Mouse (Mus musculus) limb, embryonic 11.5 days (tissue): ENCODE measurements at regions not wholly inside any gene's neighbourhood (a gene's known extent, or its start where the extent isn't known, plus 50 kb on each side); places are given as distances from the start of the nearest gene placed in this dataset.

ENCODE experiments used
- ATAC-seq: fragments of 200-750 bp; cut with Nextera tagmentation; 2 replicates; pipeline ENCODE4 v1.8.0; 2017; ENCODE audit warnings: low read depth; ENCODE audit not compliant: insufficient number of reproducible peaks, low FRiP score, low TSS enrichment
- DNase-seq: peaks from one replicate; pipeline ENCODE4 v3.0.0-alpha.2; 2015; ENCODE audit warnings: low spot score
- H3K27ac ChIP-seq: fragments of 300-500 bp; sonication (generic); replicated peaks from 2 replicates; pipeline ENCODE4 v1.5.1; 2014; ENCODE audit warnings: low read depth, mild to moderate bottlenecking, low read length
- H3K27me3 ChIP-seq: fragments of 300-500 bp; sonication (generic); 2 replicates; pipeline ENCODE4 v1.6.1; 2014; ENCODE audit warnings: mild to moderate bottlenecking, low read length, mixed read lengths; ENCODE audit not compliant: control insufficient read depth, insufficient read depth
- H3K36me3 ChIP-seq: fragments of 300-500 bp; sonication (generic); 2 replicates; pipeline ENCODE4 v1.6.1; 2014; ENCODE audit warnings: mild to moderate bottlenecking, low read length, moderate library complexity, mixed read lengths; ENCODE audit not compliant: control insufficient read depth, insufficient read depth
- H3K4me1 ChIP-seq: fragments of 300-500 bp; sonication (generic); 2 replicates; pipeline ENCODE4 v1.6.1; 2014; ENCODE audit warnings: low read length, mixed read lengths; ENCODE audit not compliant: control insufficient read depth, insufficient read depth
- H3K4me2 ChIP-seq: fragments of 300-500 bp; sonication (generic); 2 replicates; pipeline ENCODE4 v1.6.1; 2014; ENCODE audit warnings: low read depth, mild to moderate bottlenecking, moderate library complexity; ENCODE audit not compliant: severe bottlenecking
- H3K4me3 ChIP-seq: fragments of 300-500 bp; sonication (generic); 2 replicates; pipeline ENCODE4 v1.5.1; 2014; ENCODE audit warnings: low read depth, low read length
- H3K9ac ChIP-seq: fragments of 300-500 bp; sonication (generic); 2 replicates; pipeline ENCODE4 v1.6.1; 2014; ENCODE audit warnings: mild to moderate bottlenecking, low read length
- H3K9me3 ChIP-seq: fragments of 300-500 bp; sonication (generic); 2 replicates; pipeline ENCODE4 v1.6.1; 2016; ENCODE audit warnings: low read length; ENCODE audit not compliant: control insufficient read depth
- WGBS: fragments of 180-500 bp; shearing (Covaris S2); extraction: QIAGEN DNeasy Blood & Tissue Kit; methylation state at CpG from one replicate; pipeline ENCODE4 v1.1.7; 2014; 5-methylcytosine and 5-hydroxymethylcytosine counted together

- no peak overlapping the region for H3K4me3 ChIP-seq
- ATAC-seq (no peak), DNase-seq (peak; percentile 48)
- H3K9me3 ChIP-seq = no peaks in the 10 kb centered on the region
- H3K27me3 ChIP-seq = peaks cover 94% of the 10 kb centered on the region
- H3K9ac ChIP-seq = no peak overlapping the region
- H3K4me1 ChIP-seq = peaks cover 3% of the 10 kb centered on the region; the same call in 1 of the 2 replicates
- WGBS = under 1% methylated on average over 58 of the region's 58 CpGs
- no peak overlapping the region for H3K4me2 ChIP-seq
- H3K27ac ChIP-seq = no peak overlapping the region
- no peaks in the 10 kb centered on the region for H3K36me3 ChIP-seq
Measured at GRCm38 (mm10) chr7:79543231-79544071, 74.0 kb downstream of the Rhcg start.

GRCm38 (mm10) chr7:79542379-79543015 lies 75.0 kb downstream of the Rhcg start:
- no peak overlapping the region for H3K4me3 ChIP-seq
- H3K27me3 ChIP-seq = peaks cover 94% of the 10 kb centered on the region
- H3K27ac ChIP-seq = no peak overlapping the region
- no peak overlapping the region for H3K4me2 ChIP-seq
- H3K4me1 ChIP-seq = peaks cover 3% of the 10 kb centered on the region; the same call in 1 of the 2 replicates
- H3K9ac ChIP-seq = no peak overlapping the region
- no peaks in the 10 kb centered on the region for H3K9me3 ChIP-seq
- DNase-seq = peak; percentile 35
- no peak for ATAC-seq
- H3K36me3 ChIP-seq = no peaks in the 10 kb centered on the region
- WGBS = 2% methylated on average over 23 of the region's 23 CpGs

GRCm38 (mm10) chr7:79540246-79540645 lies 74.1 kb upstream of the Polg start:
- no peak overlapping the region for H3K27ac ChIP-seq
- no peak overlapping the region for H3K9ac ChIP-seq
- no peak for ATAC-seq
- no peak overlapping the region for H3K4me3 ChIP-seq
- no peaks in the 10 kb centered on the region for H3K36me3 ChIP-seq
- no peak for DNase-seq
- WGBS = 2% methylated on average over 2 of the region's 2 CpGs
- peaks cover 9% of the 10 kb centered on the region; the same call in 1 of the 2 replicates for H3K4me1 ChIP-seq
- peaks cover 94% of the 10 kb centered on the region for H3K27me3 ChIP-seq
- H3K4me2 ChIP-seq = no peak overlapping the region
- no peaks in the 10 kb centered on the region for H3K9me3 ChIP-seq

GRCm38 (mm10) chr7:79539426-79539825 lies 73.3 kb upstream of the Polg start:
- H3K4me3 ChIP-seq = no peak overlapping the region
- no peak for ATAC-seq
- peaks cover 9% of the 10 kb centered on the region; the same call in 1 of the 2 replicates for H3K4me1 ChIP-seq
- no peak overlapping the region for H3K4me2 ChIP-seq
- no peak for DNase-seq
- no peak overlapping the region for H3K27ac ChIP-seq
- peaks cover 94% of the 10 kb centered on the region for H3K27me3 ChIP-seq
- no peaks in the 10 kb centered on the region for H3K9me3 ChIP-seq
- WGBS = 7% methylated on average over 3 of the region's 3 CpGs
- H3K36me3 ChIP-seq = no peaks in the 10 kb centered on the region
- no peak overlapping the region for H3K9ac ChIP-seq

GRCm38 (mm10) chr7:79536157-79536641 lies 70.0 kb upstream of the Polg start:
- H3K27me3 ChIP-seq = peaks cover 94% of the 10 kb centered on the region
- ATAC-seq (0 out of 2 replicates have a peak, but pooled peaks have one; percentile 17), DNase-seq (peak; percentile 56)
- WGBS = under 1% methylated on average over 27 of the region's 27 CpGs
- H3K4me2 ChIP-seq = peak overlapping the region; percentile 46
- H3K4me3 ChIP-seq = peak overlapping the region; percentile 28
- peaks cover 7% of the 10 kb centered on the region; the same call in 1 of the 2 replicates for H3K4me1 ChIP-seq
- no peak overlapping the region for H3K27ac ChIP-seq
- no peaks in the 10 kb centered on the region for H3K36me3 ChIP-seq
- no peak overlapping the region for H3K9ac ChIP-seq
- no peaks in the 10 kb centered on the region for H3K9me3 ChIP-seq

GRCm38 (mm10) chr7:79535251-79536111 lies 69.3 kb upstream of the Polg start:
- Histone ChIP-seq H3K27ac (no peak overlapping the region), H3K36me3 (no peaks in the 10 kb centered on the region), H3K27me3 (peaks cover 96% of the 10 kb centered on the region), H3K9ac (no peak overlapping the region), H3K4me2 (peak overlapping the region; percentile 46), H3K9me3 (no peaks in the 10 kb centered on the region), H3K4me3 (peak overlapping the region; percentile 28), H3K4me1 (peaks cover 7% of the 10 kb centered on the region; the same call in 1 of the 2 replicates)
- 0 out of 2 replicates have a peak, but pooled peaks have one; percentile 67 for ATAC-seq
- peak; percentile 53 for DNase-seq
- WGBS = under 1% methylated on average over 64 of the region's 66 CpGs

- Histone ChIP-seq H3K9me3 (no peaks in the 10 kb centered on the region), H3K36me3 (no peaks in the 10 kb centered on the region), H3K4me2 (no peak overlapping the region), H3K9ac (no peak overlapping the region), H3K4me3 (no peak overlapping the region), H3K27ac (no peak overlapping the region), H3K4me1 (peaks cover 7% of the 10 kb centered on the region; the same call in 1 of the 2 replicates), H3K27me3 (peaks cover 97% of the 10 kb centered on the region)
- DNase-seq (no peak), ATAC-seq (no peak)
- 14% methylated on average over 7 of the region's 7 CpGs for WGBS
Measured at GRCm38 (mm10) chr7:79534819-79535218, 68.7 kb upstream of the Polg start.

GRCm38 (mm10) chr7:79534381-79534780 lies 68.2 kb upstream of the Polg start:
- no peak overlapping the region for H3K9ac ChIP-seq
- no peak for DNase-seq
- no peaks in the 10 kb centered on the region for H3K9me3 ChIP-seq
- H3K4me3 ChIP-seq = no peak overlapping the region
- peaks cover 98% of the 10 kb centered on the region for H3K27me3 ChIP-seq
- H3K4me1 ChIP-seq = peaks cover 7% of the 10 kb centered on the region; the same call in 1 of the 2 replicates
- no peaks in the 10 kb centered on the region for H3K36me3 ChIP-seq
- WGBS = 9% methylated on average over 5 of the region's 5 CpGs
- no peak for ATAC-seq
- H3K4me2 ChIP-seq = no peak overlapping the region
- no peak overlapping the region for H3K27ac ChIP-seq
